Mouse (Mus musculus) C2C12 (cell line): ENCODE measurements around the gene Psma4.

Experiments
- CTCF ChIP-seq: IDR thresholded peaks from one replicate; pipeline ENCODE4 v1.5.1; 2011; ENCODE audit not compliant: control insufficient read depth, insufficient read depth, insufficient read length
- FOSL1 ChIP-seq: IDR thresholded peaks from one replicate; pipeline ENCODE4 v1.8.0; 2011; ENCODE audit warnings: mild to moderate bottlenecking, low read length; ENCODE audit not compliant: poor library complexity, insufficient read depth, severe bottlenecking
- MYOD1 ChIP-seq: IDR thresholded peaks from one replicate; pipeline ENCODE4 v1.6.1; 2011; ENCODE audit warnings: low read depth; ENCODE audit not compliant: control insufficient read depth, insufficient read length
- MYOG ChIP-seq: IDR thresholded peaks from one replicate; pipeline ENCODE4 v1.6.1; 2011; ENCODE audit not compliant: control insufficient read depth, insufficient read length; ENCODE audit errors: extremely low read depth

- TF ChIP-seq MYOG: no peak
- no peak for TF ChIP-seq FOSL1
- no peak for TF ChIP-seq CTCF
- no peak for TF ChIP-seq MYOD1
These were observed 33.4 kb upstream of the Psma4 start, which contains the start of gene Hykk for GRCm38 (mm10) chr9:54917010-54917677.
